Mouse (Mus musculus) liver, embryonic 14.5 days (tissue): ENCODE data around the gene Hinfp.

Source experiments
- CTCF ChIP-seq: IDR thresholded peaks from 2 replicates; pipeline ENCODE4 v1.5.1; 2016; ENCODE audit warnings: antibody characterized with exemption, low read depth, control low read depth
- EP300 ChIP-seq: IDR thresholded peaks from 2 replicates; pipeline ENCODE4 v1.6.1; 2016; ENCODE audit warnings: antibody characterized with exemption, low read depth

GRCm38 (mm10) chr9:44343781-44344421 lies 38.4 kb upstream of the Hinfp start, which contains the start of gene Hmbs:
- no peak for TF ChIP-seq CTCF
- TF ChIP-seq EP300, result no peak
